In genomic region chr12:56851464-56851863, GRCm38 (mm10) we compare ENCODE assay signal across 14 mouse cellular contexts.
"Had no signal": no experiment of that assay in that cellular context is flagged by ENCODE, and none has a peak within 500 bp of the region (broad histone marks: within the 10 kb centered on the region; RNA-seq: fewer than 3 reads in every experiment).

No protein-coding gene starts in this region.

- H3K4me3 ChIP-seq: kidney, embryonic 15.5 days; limb, embryonic 15.5 days; liver, embryonic 13.5 days; lung, embryonic 15.5 days; megakaryocyte, embryonic 14.5 days; midbrain, embryonic 15.5 days had no signal

- H3K4me2 ChIP-seq: kidney, embryonic 15.5 days; limb, embryonic 15.5 days; liver, embryonic 13.5 days; lung, embryonic 15.5 days; midbrain, embryonic 11.5 days; midbrain, embryonic 15.5 days had no signal

- H3K9ac ChIP-seq: kidney, embryonic 15.5 days; limb, embryonic 15.5 days; liver, embryonic 13.5 days; liver, postnatal 0 days; lung, embryonic 15.5 days; midbrain, embryonic 15.5 days had no signal

- ATAC-seq: liver, postnatal 0 days; midbrain, embryonic 15.5 days had no signal

- H3K27me3 ChIP-seq: kidney, embryonic 15.5 days; liver, embryonic 13.5 days; lung, embryonic 15.5 days; megakaryocyte, embryonic 14.5 days; midbrain, embryonic 15.5 days had no signal

- H3K27ac ChIP-seq: kidney, embryonic 15.5 days; limb, embryonic 15.5 days; liver, embryonic 13.5 days; lung, embryonic 15.5 days; macrophage; midbrain, embryonic 15.5 days; stomach, postnatal 0 days had no signal

- H3K4me1 ChIP-seq: kidney, embryonic 15.5 days; limb, embryonic 15.5 days; liver, embryonic 13.5 days; lung, embryonic 15.5 days; megakaryocyte, embryonic 14.5 days; midbrain, embryonic 15.5 days had no signal

- H3K36me3 ChIP-seq: kidney, embryonic 15.5 days; limb, embryonic 15.5 days; liver, embryonic 13.5 days; lung, embryonic 15.5 days; midbrain, embryonic 15.5 days had no signal

- H3K9me3 ChIP-seq: kidney, embryonic 15.5 days; limb, embryonic 15.5 days; liver, embryonic 13.5 days; lung, embryonic 15.5 days; midbrain, embryonic 15.5 days had no signal

- DNase-seq: kidney, postnatal 14 days; layer of hippocampus, postnatal 36 days; liver, embryonic 13.5 days; liver, postnatal 0 days; lung, postnatal 14 days; thymus, postnatal 4 days had no signal
